Comparison of ENCODE assay signal across 23 mouse cellular contexts in the genomic region with DNA sequence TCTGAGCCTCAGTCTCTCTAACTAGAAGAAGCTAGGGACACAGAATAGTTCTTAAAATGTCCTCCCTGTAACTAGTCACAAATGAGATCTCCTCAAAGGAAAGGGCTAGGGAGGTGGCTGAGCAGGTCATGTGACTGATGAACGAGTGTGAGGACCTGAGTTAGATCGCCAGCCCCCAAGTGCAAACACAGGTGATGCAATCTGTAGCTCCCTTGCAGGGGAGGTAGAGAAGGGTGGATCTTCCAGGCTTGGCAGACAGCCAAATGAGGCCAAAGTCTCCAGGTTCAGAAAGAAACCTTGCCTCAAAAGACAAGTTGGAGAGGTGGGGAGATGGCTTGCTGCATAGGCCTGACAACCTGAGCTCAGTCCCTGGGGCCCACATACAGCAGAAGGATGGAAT. TPM values are rescaled to one million over a fixed set of nuclear protein-coding genes. Genes with fewer than 3 reads are reported as not detected.
DNase-seq lines count a peak whose midpoint lies in the region; ATAC-seq and TF ChIP-seq lines count a peak whose summit lies in the region.
"Had no signal": no experiment of that assay in that cellular context is flagged by ENCODE, and none has a peak within 500 bp of the region (broad histone marks: within the 10 kb centered on the region; RNA-seq: fewer than 3 reads in every experiment).

No protein-coding gene starts in this region.

- ATAC-seq in intestine, embryonic 14.5 days (replicated peaks; ENCODE audit: low FRiP score, low TSS enrichment, low read depth): peak; percentile 77
- ATAC-seq in intestine, postnatal 0 days: no peak
- peak; percentile 31 for ATAC-seq in liver, embryonic 11.5 days (replicated peaks; ENCODE audit: low FRiP score)
- ATAC-seq in liver, postnatal 0 days: no peak
- ATAC-seq in intestine, embryonic 16.5 days: peak; percentile 89
- peak; percentile 58; the same call in 1 of the 2 replicates for ATAC-seq in stomach, embryonic 16.5 days (ENCODE audit: insufficient read depth, low FRiP score)
- ATAC-seq: forebrain, embryonic 13.5 days had no signal

- WGBS in intestine, embryonic 14.5 days: 39% methylated on average over 2 of the region's 2 CpGs
- 22% methylated on average over 2 of the region's 2 CpGs for WGBS in intestine, postnatal 0 days
- 30% methylated on average over 2 of the region's 2 CpGs for WGBS in liver, embryonic 11.5 days
- 32% methylated on average over 2 of the region's 2 CpGs for WGBS in liver, postnatal 0 days (ENCODE audit: insufficient replicate concordance)
- WGBS in intestine, embryonic 16.5 days: 29% methylated on average over 2 of the region's 2 CpGs
- 32% methylated on average over 2 of the region's 2 CpGs for WGBS in stomach, embryonic 16.5 days

- no peak overlapping the region for H3K27ac ChIP-seq in intestine, embryonic 14.5 days (ENCODE audit: low read depth)
- H3K27ac ChIP-seq in intestine, postnatal 0 days (ENCODE audit: low read depth, low read length): no peak overlapping the region
- H3K27ac ChIP-seq in liver, embryonic 11.5 days (ENCODE audit: low read depth, low read length): no peak overlapping the region
- H3K27ac ChIP-seq in liver, postnatal 0 days (ENCODE audit: low read depth): no peak overlapping the region
- no peak overlapping the region for H3K27ac ChIP-seq in intestine, embryonic 16.5 days (ENCODE audit: low read length)
- no peak overlapping the region for H3K27ac ChIP-seq in stomach, embryonic 16.5 days (ENCODE audit: low read length)
- H3K27ac ChIP-seq: forebrain, embryonic 13.5 days; heart, embryonic 13.5 days; hindbrain, embryonic 15.5 days; kidney, postnatal 0 days had no signal

- H3K9me3 ChIP-seq in intestine, embryonic 14.5 days (ENCODE audit: control insufficient read depth, low read length): no peaks in the 10 kb centered on the region
- no peaks in the 10 kb centered on the region for H3K9me3 ChIP-seq in intestine, postnatal 0 days (ENCODE audit: control insufficient read depth)
- no peaks in the 10 kb centered on the region for H3K9me3 ChIP-seq in liver, embryonic 11.5 days (ENCODE audit: control insufficient read depth, low read length)
- H3K9me3 ChIP-seq in liver, postnatal 0 days (ENCODE audit: low read length): no peaks in the 10 kb centered on the region
- no peaks in the 10 kb centered on the region for H3K9me3 ChIP-seq in intestine, embryonic 16.5 days (ENCODE audit: control insufficient read depth, low read length)
- H3K9me3 ChIP-seq in stomach, embryonic 16.5 days (replicated peaks; ENCODE audit: control insufficient read depth, low read length): no peaks in the 10 kb centered on the region
- H3K9me3 ChIP-seq: forebrain, embryonic 13.5 days; heart, embryonic 13.5 days; hindbrain, embryonic 15.5 days; megakaryocyte, embryonic 14.5 days had no signal

- H3K4me3 ChIP-seq in intestine, embryonic 14.5 days (ENCODE audit: low read depth, low read length): no peak overlapping the region
- H3K4me3 ChIP-seq in intestine, postnatal 0 days (ENCODE audit: low read depth, low read length): no peak overlapping the region
- H3K4me3 ChIP-seq in liver, embryonic 11.5 days (ENCODE audit: low read depth, low read length): no peak overlapping the region
- H3K4me3 ChIP-seq in liver, postnatal 0 days (ENCODE audit: low read depth, low read length): no peak overlapping the region
- no peak overlapping the region for H3K4me3 ChIP-seq in intestine, embryonic 16.5 days (ENCODE audit: low read length)
- H3K4me3 ChIP-seq in stomach, embryonic 16.5 days (replicated peaks; ENCODE audit: low read length): no peak overlapping the region
- H3K4me3 ChIP-seq: erythroblast, embryonic 14.5 days; forebrain, embryonic 13.5 days; heart, embryonic 13.5 days; hindbrain, embryonic 15.5 days; megakaryocyte, embryonic 14.5 days had no signal

- no peak for TF ChIP-seq EP300 in liver, postnatal 0 days (IDR thresholded peaks at IDR 0.05; ENCODE audit: low read depth)

- H3K4me1 ChIP-seq in intestine, embryonic 14.5 days (replicated peaks; ENCODE audit: control insufficient read depth, insufficient read depth, low read length): peaks cover 5% of the 10 kb centered on the region
- H3K4me1 ChIP-seq in intestine, postnatal 0 days (replicated peaks; ENCODE audit: control insufficient read depth, insufficient read depth, low read length): no peaks in the 10 kb centered on the region
- no peaks in the 10 kb centered on the region; the same call in 1 of the 2 replicates for H3K4me1 ChIP-seq in liver, embryonic 11.5 days (replicated peaks; ENCODE audit: control insufficient read depth, insufficient read depth, low read length)
- H3K4me1 ChIP-seq in liver, postnatal 0 days (ENCODE audit: insufficient read depth): peaks cover 2% of the 10 kb centered on the region; the same call in 1 of the 2 replicates
- H3K4me1 ChIP-seq in intestine, embryonic 16.5 days (ENCODE audit: control insufficient read depth, insufficient read depth, low read length): peaks cover 8% of the 10 kb centered on the region; the same call in 1 of the 2 replicates
- H3K4me1 ChIP-seq in stomach, embryonic 16.5 days (ENCODE audit: control insufficient read depth, insufficient read depth, low read length): peaks cover 3% of the 10 kb centered on the region; the same call in 1 of the 2 replicates
- H3K4me1 ChIP-seq: heart, embryonic 13.5 days; megakaryocyte, embryonic 14.5 days had no signal

- no peaks in the 10 kb centered on the region for H3K27me3 ChIP-seq in intestine, embryonic 14.5 days (replicated peaks; ENCODE audit: control insufficient read depth, insufficient read depth, low read length)
- no peaks in the 10 kb centered on the region for H3K27me3 ChIP-seq in intestine, postnatal 0 days (replicated peaks; ENCODE audit: control insufficient read depth, insufficient read depth, low read length)
- H3K27me3 ChIP-seq in liver, embryonic 11.5 days (replicated peaks; ENCODE audit: control insufficient read depth, insufficient read depth, low read length): no peaks in the 10 kb centered on the region
- no peaks in the 10 kb centered on the region for H3K27me3 ChIP-seq in liver, postnatal 0 days (ENCODE audit: insufficient read depth, low read length)
- H3K27me3 ChIP-seq in intestine, embryonic 16.5 days (replicated peaks; ENCODE audit: control insufficient read depth, insufficient read depth, low read length): no peaks in the 10 kb centered on the region
- no peaks in the 10 kb centered on the region for H3K27me3 ChIP-seq in stomach, embryonic 16.5 days (ENCODE audit: control insufficient read depth, insufficient read depth, low read length)
- H3K27me3 ChIP-seq: forebrain, embryonic 13.5 days; hindbrain, embryonic 15.5 days had no signal

- H3K4me2 ChIP-seq in intestine, embryonic 14.5 days (ENCODE audit: low read length): no peak overlapping the region
- no peak overlapping the region for H3K4me2 ChIP-seq in intestine, postnatal 0 days (replicated peaks; ENCODE audit: low read depth)
- H3K4me2 ChIP-seq in liver, embryonic 11.5 days: no peak overlapping the region
- no peak overlapping the region for H3K4me2 ChIP-seq in liver, postnatal 0 days (ENCODE audit: low read depth, low read length)
- no peak overlapping the region for H3K4me2 ChIP-seq in intestine, embryonic 16.5 days (ENCODE audit: low read depth, low read length)
- H3K4me2 ChIP-seq in stomach, embryonic 16.5 days (ENCODE audit: low read depth, low read length): no peak overlapping the region
- H3K4me2 ChIP-seq: forebrain, embryonic 13.5 days; heart, embryonic 13.5 days; hindbrain, embryonic 15.5 days had no signal

- H3K9ac ChIP-seq in intestine, embryonic 14.5 days (ENCODE audit: low read length): no peak overlapping the region
- H3K9ac ChIP-seq in intestine, postnatal 0 days (ENCODE audit: low read depth, low read length): no peak overlapping the region
- H3K9ac ChIP-seq in liver, embryonic 11.5 days (ENCODE audit: low read depth, low read length): no peak overlapping the region
- no peak overlapping the region for H3K9ac ChIP-seq in liver, postnatal 0 days (replicated peaks)
- H3K9ac ChIP-seq in intestine, embryonic 16.5 days (ENCODE audit: low read depth, low read length): no peak overlapping the region
- H3K9ac ChIP-seq in stomach, embryonic 16.5 days (ENCODE audit: low read length): no peak overlapping the region
- H3K9ac ChIP-seq: forebrain, embryonic 13.5 days; heart, embryonic 13.5 days; hindbrain, embryonic 15.5 days had no signal

- H3K36me3 ChIP-seq in intestine, embryonic 14.5 days (ENCODE audit: control insufficient read depth, insufficient read depth, low read length): no peaks in the 10 kb centered on the region
- no peaks in the 10 kb centered on the region for H3K36me3 ChIP-seq in intestine, postnatal 0 days (ENCODE audit: control insufficient read depth, insufficient read depth)
- no peaks in the 10 kb centered on the region for H3K36me3 ChIP-seq in liver, embryonic 11.5 days (ENCODE audit: control insufficient read depth, insufficient read depth, low read length)
- no peaks in the 10 kb centered on the region for H3K36me3 ChIP-seq in liver, postnatal 0 days (replicated peaks; ENCODE audit: insufficient read depth, low read length)
- no peaks in the 10 kb centered on the region for H3K36me3 ChIP-seq in intestine, embryonic 16.5 days (ENCODE audit: control insufficient read depth, insufficient read depth, low read length)
- H3K36me3 ChIP-seq in stomach, embryonic 16.5 days (ENCODE audit: control insufficient read depth, insufficient read depth, low read length): no peaks in the 10 kb centered on the region
- H3K36me3 ChIP-seq: heart, embryonic 13.5 days; hindbrain, embryonic 15.5 days had no signal

- peak; percentile 62 for DNase-seq in intestine, embryonic 14.5 days (ENCODE audit: low spot score)
- no peak for DNase-seq in liver, embryonic 11.5 days (ENCODE audit: low spot score)
- DNase-seq in liver, postnatal 0 days: no peak
- no peak for DNase-seq in left cerebral cortex, postnatal 4 days
- DNase-seq in thymus, postnatal 14 days: no peak
- DNase-seq: adrenal gland, postnatal 36 days; cerebellum, adult 2 months; gastrocnemius, postnatal 10 days; heart, adult 18-20 months; heart, postnatal 36 days; lung, postnatal 14 days; retina, postnatal 1 day; thymus, postnatal 25 days had no signal

- TF ChIP-seq CTCF in intestine, postnatal 0 days (IDR thresholded peaks at IDR 0.05; ENCODE audit: low read depth): no peak
- TF ChIP-seq CTCF in liver, postnatal 0 days (IDR thresholded peaks at IDR 0.05; ENCODE audit: low read depth): no peak

- intact Hi-C loops in left cerebral cortex, postnatal 4 days (cut with DNase I): no loop called here

RNA-seq across cellular contexts. Expression of gene Kcnmb1, which starts 36.3 kb away (rescaled TPM):
- 2.0 and 2.5 TPM in 2 replicates for polyA plus RNA-seq in intestine, embryonic 14.5 days (2014; fragmentation: Nextera tagmentation; extraction: Ambion mirVana)
- polyA plus RNA-seq in intestine, postnatal 0 days (2015; fragmentation: Nextera tagmentation; extraction: Ambion mirVana): 1.8 and 1.9 TPM in 2 replicates
- 0.14 and 0.25 TPM in 2 replicates for polyA plus RNA-seq in liver, embryonic 11.5 days (2014; fragmentation: Nextera tagmentation; extraction: Ambion mirVana)
- 0.02 and 0.05 TPM in 2 replicates for polyA plus RNA-seq in liver, postnatal 0 days (2015; fragmentation: Nextera tagmentation; extraction: Ambion mirVana)
- polyA plus RNA-seq in intestine, embryonic 16.5 days (2015; fragmentation: Nextera tagmentation; extraction: Ambion mirVana): 1.9 and 2.1 TPM in 2 replicates
- polyA plus RNA-seq in stomach, embryonic 16.5 days (2015; fragmentation: Nextera tagmentation; extraction: Ambion mirVana): 2.6 and 2.9 TPM in 2 replicates
- under 1 TPM; 0.24 to 0.26 TPM for total RNA-seq in left cerebral cortex, postnatal 4 days (2021)
- total RNA-seq: liver, adult 2 months had no signal
- polyA plus RNA-seq: erythroblast, embryonic 14.5 days had no signal

Comparison
In these comparisons a context has a peak if more than half of its experiments do, and no peak if none do; other contexts are left out.
1. ATAC-seq: peak in intestine, embryonic 14.5 days (single experiment), liver, embryonic 11.5 days (single experiment), intestine, embryonic 16.5 days (single experiment) and stomach, embryonic 16.5 days (single experiment); none in intestine, postnatal 0 days (single experiment) and liver, postnatal 0 days (single experiment).